Mouse (Mus musculus): Measurements from ENCODE around the gene Olfr548-ps1. TPM values are rescaled to one million over a fixed set of nuclear protein-coding genes. Genes with fewer than 3 reads are reported as not detected.

The Olfr548-ps1 gene
- not detected in 2 replicates for total RNA-seq (2017)

DNA sequence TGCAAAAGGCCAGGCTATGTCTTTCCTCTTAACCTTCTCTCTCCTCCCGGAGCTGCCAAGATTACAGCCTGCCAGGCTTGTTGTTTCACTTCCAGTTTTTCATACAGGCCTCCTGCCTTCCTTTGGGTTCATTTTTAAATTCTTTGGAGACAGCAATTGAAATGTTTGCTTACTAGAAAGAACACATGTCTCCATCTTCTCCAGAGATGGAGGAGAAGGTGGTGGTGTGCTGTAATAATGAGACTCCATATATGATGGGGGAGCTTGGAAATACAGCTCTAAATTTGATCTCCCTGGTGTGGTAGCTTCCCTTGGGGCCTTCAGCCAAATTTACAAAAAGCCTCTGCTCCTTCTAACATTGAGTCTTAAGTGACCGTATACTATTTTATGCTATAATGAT, at the start of gene Olfr548-ps1:
Gene Olfr548-ps1, plus strand, starts transcription at position 301 of the 400 bp plus-strand sequence.
- no peak for ATAC-seq (replicated peaks; ENCODE audit: low read depth, poor library complexity, severe bottlenecking)

DNA sequence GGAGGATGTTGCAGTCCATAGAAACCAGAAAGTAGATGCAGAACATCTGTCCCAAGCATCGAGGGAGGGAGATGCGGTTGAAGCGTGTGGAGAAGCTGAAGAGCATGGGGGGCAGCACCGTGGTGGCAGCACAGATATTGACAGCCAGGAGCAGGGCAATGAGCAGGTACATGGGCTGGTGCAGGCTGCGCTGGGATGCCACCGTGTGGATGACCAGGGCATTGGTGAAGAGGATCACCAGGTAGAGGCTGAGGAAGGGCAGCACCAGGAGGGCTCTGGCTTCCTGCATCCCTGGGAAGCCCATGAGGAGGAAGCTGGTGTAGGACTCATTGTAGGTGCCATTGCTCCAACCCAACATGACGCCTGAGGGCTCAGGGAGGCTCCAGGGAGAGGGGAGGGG, 46.3 kb upstream of the Olfr548-ps1 start:
- peak; percentile 53; the same call in 1 of the 2 replicates for ATAC-seq (replicated peaks; ENCODE audit: low read depth, poor library complexity, severe bottlenecking)

DNA sequence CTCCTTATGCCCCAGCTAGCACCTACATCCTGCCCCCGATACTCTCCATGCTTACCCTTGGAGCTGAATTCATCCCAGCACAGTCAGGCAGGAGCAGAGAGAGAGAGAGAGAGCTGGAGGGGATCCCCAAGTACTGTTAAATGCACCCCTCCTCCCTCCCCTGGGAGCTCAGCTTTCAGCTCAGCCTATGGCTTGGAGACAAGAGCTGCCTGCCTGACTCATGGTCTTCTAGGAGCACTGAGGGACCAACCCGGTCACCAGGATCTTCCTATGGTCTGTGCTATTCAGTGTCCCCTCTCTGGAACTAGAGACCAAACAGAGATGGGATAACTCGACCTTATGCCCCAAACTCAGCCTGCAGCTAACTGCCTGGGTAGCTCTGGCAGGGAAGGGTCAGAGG, 41.2 kb upstream of the Olfr548-ps1 start, which contains the start of gene Olfr545:
Gene Olfr545, minus strand, starts transcription at position 101 of the 400 bp plus-strand sequence.
- no peak for ATAC-seq (replicated peaks; ENCODE audit: low read depth, poor library complexity, severe bottlenecking)

DNA sequence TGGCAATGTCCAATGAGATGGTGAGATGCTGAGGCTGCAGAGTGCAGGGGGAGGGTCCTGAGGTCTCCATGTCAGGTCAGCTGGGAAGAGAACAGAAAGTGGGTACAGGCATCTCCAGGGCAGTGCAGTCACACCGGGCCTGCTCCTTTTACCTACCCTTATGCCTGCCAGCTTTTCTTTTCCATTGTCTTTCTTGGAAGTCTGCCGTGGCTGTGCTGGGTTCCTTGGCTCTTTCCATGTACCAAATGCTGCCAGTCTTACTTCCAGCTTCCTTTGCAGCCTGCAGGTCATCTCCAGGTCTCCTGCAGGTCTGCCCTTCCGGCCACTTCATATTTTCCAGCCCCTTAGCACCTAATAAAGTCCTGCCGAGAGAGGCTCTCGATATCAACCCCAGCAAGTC, 38.7 kb upstream of the Olfr548-ps1 start:
- ATAC-seq (replicated peaks; ENCODE audit: low read depth, poor library complexity, severe bottlenecking), result no peak

DNA sequence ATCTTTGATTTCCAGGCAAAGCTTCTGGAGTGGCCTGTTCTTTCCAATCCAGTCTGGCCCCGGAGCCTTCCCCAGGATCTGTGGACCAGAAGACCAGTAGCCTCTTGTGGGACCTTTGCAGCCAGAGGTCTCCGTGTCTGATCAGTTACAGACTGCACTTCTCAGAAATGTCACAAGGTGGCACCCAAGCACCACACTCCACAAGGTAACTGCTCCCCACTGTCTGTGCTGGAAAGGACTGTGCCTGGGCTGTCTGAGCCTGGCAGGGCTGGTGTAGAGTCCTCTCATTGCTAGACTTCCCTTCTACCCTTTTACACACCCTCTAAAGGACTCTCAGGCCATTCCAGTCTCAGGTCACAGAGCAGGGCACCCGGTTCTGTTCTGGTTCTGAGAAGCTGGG, 33.8 kb upstream of the Olfr548-ps1 start:
- peak; percentile 98 for ATAC-seq (replicated peaks; ENCODE audit: low read depth, poor library complexity, severe bottlenecking)

GRCm38 (mm10) chr7:102508066-102508465, 32.6 kb upstream of the Olfr548-ps1 start:
- ATAC-seq (replicated peaks; ENCODE audit: low read depth, poor library complexity, severe bottlenecking), result no peak

GRCm38 (mm10) chr7:102508666-102509065, 32.0 kb upstream of the Olfr548-ps1 start:
- no peak for ATAC-seq (replicated peaks; ENCODE audit: low read depth, poor library complexity, severe bottlenecking)

- no peak for ATAC-seq (replicated peaks; ENCODE audit: low read depth, poor library complexity, severe bottlenecking)
These were observed 31.0 kb upstream of the Olfr548-ps1 start for GRCm38 (mm10) chr7:102509726-102510125.

DNA sequence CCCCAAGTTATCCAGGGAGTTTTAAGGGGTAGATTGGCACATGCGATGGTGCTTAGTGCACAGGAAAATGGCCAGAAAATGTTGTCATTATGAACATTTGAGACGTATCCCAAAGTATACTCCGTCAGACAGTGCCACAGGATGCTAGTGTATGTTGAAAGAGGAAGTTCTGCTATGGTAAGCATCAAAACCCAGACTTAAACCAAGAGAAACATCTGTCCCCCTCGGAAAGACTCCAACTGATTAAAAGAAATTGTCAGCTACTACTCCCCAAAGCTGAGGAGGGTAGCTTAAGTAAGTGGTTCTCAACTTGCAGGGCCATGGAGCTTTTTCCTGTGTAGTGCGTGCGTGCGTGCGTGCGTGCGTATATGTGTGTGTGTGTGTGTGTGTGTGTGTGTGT, 28.8 kb upstream of the Olfr548-ps1 start:
- peak; percentile 28 for ATAC-seq (replicated peaks; ENCODE audit: low read depth, poor library complexity, severe bottlenecking)

DNA sequence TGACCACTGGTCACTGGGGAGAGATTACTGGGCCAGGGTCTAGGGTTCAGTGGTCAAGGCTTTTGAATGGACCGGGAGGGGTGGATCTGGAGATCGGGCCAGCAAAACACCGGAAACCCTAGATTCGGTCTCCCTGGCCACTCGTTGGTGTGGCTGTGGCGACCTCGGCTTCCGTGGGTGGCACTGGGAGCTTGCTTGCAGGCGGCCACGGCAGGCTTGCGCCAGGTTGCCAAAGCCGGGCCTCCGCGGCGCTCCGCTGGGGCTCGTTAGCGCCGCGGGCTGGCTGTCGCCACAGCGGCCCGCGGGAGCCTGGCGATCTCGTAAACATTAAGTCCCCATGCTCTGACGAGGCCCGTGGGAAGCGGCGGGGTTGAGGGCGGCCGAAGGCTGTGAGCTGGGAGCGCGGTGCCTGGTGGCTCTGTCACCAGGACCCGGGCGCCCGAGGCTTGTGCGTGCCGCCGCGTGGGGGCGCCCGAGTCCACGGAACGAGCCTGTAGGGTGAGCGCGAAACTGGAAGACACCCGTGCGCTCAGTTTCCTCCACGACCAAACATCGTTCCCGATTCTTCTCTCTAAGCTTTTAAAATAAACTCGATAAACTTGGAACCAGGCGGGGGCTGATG, 27.8 kb upstream of the Olfr548-ps1 start:
- ATAC-seq (replicated peaks; ENCODE audit: low read depth, poor library complexity, severe bottlenecking), result peak; percentile 57

GRCm38 (mm10) chr7:102514144-102514543, 26.6 kb upstream of the Olfr548-ps1 start:
- peak; percentile 66 for ATAC-seq (replicated peaks; ENCODE audit: low read depth, poor library complexity, severe bottlenecking)

DNA sequence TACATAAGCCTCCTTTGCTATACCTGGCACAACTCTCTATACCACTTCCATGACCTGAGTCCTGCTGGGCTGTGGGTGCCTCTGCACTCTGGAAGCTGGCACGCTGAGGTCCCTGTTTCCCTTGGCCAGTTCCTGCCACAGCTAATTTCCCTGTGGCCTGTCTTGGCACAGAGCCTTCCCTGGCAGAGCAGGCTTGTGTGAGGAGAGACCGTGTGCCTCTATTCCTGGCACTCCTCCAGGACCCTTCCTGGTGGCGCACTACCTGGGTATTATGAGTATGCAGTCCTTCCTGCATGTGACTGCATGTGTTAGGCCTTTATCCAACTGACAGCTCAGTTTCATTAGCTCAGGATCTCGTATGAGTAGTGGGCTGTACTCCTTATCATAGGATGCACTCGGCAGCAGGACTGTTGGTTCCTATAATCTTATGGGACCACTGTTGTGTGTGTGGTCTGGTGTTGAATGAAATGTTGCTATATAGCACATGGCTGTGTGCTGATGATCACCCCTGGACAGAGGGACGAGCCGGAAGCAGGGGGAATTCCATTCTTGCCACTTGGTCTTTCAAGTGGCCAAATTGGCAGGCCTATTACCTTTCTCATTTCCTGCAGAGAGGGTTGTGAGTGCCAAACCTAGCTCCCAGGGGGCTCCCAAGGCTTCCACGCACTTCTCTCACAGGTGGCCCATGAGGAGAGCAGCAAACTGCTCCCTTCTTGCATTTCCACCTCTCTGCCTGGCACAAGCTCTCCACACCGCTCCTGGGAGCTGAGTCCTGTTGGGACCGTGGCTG, 24.2 kb upstream of the Olfr548-ps1 start:
- peak; percentile 52 for ATAC-seq (replicated peaks; ENCODE audit: low read depth, poor library complexity, severe bottlenecking)

- ATAC-seq (replicated peaks; ENCODE audit: low read depth, poor library complexity, severe bottlenecking), result no peak
These were observed 23.7 kb upstream of the Olfr548-ps1 start for GRCm38 (mm10) chr7:102517051-102517335.

DNA sequence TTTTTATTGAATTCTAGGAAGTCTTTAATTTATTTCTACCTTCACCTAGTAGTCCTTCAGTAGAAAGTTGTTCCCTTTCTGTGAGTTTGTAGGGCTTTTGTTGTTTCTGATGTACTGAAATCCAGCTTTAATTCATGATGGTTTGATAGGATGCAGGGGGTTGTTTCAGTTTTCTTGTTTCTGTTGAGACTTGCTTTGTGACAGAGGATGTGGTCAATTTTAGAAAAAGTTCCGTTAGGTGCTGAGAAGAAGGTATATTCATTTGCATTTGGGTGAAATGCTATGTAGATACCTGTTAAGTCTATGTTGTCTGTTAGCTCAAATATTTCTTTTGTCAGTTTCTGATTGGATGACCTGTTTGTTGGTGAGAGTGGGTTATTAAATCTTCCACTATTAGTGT, 11.6 kb upstream of the Olfr548-ps1 start:
- no peak for ATAC-seq (replicated peaks; ENCODE audit: low read depth, poor library complexity, severe bottlenecking)

DNA sequence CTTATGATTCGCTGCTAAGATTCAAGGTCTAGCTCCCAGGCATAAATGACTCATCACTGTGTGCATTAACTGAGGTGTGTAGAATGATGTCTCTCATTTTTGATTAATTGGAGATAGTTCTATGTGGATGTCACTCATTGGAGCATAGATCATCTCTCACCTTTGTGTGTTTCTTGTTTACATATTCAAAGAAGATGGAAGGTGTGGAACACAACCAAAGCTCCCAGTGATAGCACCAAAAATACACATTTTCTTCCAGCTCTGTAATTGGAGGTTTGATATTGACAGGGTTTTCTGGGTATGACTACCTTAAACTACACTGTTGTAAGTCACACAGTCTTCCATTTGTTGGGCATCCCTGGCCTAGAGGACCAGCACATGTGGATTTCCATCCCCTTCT, 6.2 kb upstream of the Olfr548-ps1 start, which contains the start of gene Olfr547:
Gene Olfr547, plus strand, starts transcription at position 301 of the 400 bp plus-strand sequence.
- no peak for ATAC-seq (replicated peaks; ENCODE audit: low read depth, poor library complexity, severe bottlenecking)

DNA sequence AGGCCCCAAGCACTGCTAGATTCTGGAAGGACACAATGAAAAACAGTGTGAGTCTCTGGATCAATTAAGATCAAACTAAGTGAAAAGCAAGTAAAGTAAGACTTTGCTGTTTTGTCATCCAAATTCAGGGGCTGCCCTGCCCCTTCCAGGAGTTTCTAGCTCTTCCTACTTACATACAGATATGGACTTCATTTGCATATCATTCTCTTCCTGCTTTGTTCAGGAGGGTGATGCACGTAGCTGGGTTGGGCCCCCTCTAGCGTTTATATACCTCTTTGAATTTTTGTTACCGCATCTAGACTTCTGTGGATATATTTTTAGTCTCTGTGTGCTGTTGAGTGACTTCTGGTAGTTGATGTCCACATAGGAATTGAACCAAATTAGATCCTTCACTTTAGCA, 555 bp downstream of the Olfr548-ps1 start:
- peak; percentile 82 for ATAC-seq (replicated peaks; ENCODE audit: low read depth, poor library complexity, severe bottlenecking)

GRCm38 (mm10) chr7:102549570-102549969, 8.9 kb downstream of the Olfr548-ps1 start, which contains the start of gene Olfr549:
Gene Olfr549 (plus strand): TSS chr7:102549870.
- ATAC-seq (replicated peaks; ENCODE audit: low read depth, poor library complexity, severe bottlenecking), result no peak

DNA sequence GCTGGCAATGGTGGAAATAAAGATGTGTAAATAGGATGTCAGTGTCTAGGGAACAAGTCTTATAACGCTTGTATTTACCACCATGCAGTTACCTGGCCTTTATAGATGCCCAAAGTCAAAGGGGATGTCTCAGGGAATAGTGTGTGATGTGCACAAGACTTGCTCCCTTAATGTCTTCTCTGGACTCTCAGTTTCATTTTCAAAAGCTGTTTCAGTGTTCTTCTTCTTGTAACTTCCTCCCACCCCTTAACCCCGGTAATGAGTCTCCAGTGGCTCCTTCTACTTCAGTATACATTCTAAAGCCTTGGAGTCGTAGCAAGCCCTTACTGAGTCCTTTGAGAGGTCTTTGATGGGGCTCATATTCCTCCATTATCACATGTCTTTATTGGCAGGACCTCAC, 12.6 kb downstream of the Olfr548-ps1 start:
- 0 out of 2 replicates have a peak, but pooled peaks have one; percentile 22 for ATAC-seq (replicated peaks; ENCODE audit: low read depth, poor library complexity, severe bottlenecking)

- ATAC-seq (replicated peaks; ENCODE audit: low read depth, poor library complexity, severe bottlenecking), result peak; percentile 99
These were observed 24.6 kb downstream of the Olfr548-ps1 start, which contains the start of gene Trim21 for GRCm38 (mm10) chr7:102564999-102565997. Gene Trim21 (minus strand): TSS chr7:102565486.

DNA sequence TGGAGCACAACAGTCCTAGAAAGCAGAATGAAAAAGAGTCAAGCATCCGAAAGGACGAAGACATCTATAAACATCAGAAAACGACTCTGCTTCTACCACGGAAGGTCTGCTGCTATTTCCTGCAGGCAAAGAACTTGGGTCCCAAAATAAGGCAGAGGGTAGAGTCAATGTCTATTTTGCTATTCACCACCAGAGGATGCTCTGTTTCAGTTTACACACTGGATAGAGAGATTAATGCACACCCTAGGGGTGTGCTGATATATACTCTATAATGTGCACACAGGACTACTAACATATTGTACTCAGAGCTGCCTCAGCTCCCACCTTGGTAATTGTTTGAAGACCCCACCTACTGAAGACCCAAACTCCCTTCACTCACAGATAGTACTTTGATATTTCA, 25.5 kb downstream of the Olfr548-ps1 start:
- ATAC-seq (replicated peaks; ENCODE audit: low read depth, poor library complexity, severe bottlenecking), result peak; percentile 31; the same call in 1 of the 2 replicates

All from common myeloid progenitor, adult 5-6 weeks (primary cell).